Mouse (Mus musculus) natural killer cell, adult 2 months (primary cell): ENCODE measurements around the gene Ppp2r5b.

Experiments used
- DNase-seq, 2 experiments: peaks; one replicate each; pipeline ENCODE4 v3.0.0; 2022; ENCODE audit warnings: low spot score in 2 of 2

Ppp2r5b gene

DNA sequence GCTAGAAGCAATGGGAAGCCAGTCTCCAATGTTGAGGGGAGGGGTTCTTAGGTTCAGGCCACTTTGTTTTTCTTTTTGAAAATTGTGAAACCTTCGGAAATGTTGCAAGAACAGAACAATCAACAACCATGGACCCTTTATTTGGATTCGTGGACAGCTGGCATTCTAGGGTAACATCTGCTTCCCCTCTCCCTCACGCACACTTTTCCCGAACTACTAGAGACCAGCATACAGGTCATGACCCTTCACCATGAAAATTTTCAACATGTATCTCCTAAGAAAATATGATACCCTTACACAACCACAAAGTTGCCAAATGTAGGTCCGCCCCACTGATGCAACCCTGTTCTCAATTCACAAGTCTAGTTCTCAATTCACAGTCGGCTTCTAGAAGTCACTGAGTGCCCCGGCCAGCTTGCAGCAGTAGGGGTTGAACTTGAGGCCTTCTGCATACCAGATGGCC is 33.0 kb upstream of the Ppp2r5b start:
- DNase-seq: no peak

DNA sequence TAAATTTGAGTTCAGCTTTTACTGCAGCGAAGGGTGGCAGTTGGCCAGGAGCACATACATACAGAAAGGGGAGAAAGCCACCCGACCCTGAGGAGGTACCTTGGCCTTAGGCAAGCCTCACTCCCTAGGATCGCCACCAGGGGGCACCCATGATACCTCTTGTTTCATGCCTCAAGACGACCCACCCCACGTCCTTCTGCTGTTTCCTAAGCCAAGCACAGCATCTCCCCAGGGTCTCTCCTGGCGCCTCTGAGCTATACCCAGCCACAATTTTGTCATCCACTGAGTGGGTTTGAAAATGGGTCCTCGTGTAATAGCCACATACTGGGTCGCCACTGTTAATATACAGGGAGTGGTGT is 32.5 kb upstream of the Ppp2r5b start:
- DNase-seq: peak; percentile 80 to 89

DNA sequence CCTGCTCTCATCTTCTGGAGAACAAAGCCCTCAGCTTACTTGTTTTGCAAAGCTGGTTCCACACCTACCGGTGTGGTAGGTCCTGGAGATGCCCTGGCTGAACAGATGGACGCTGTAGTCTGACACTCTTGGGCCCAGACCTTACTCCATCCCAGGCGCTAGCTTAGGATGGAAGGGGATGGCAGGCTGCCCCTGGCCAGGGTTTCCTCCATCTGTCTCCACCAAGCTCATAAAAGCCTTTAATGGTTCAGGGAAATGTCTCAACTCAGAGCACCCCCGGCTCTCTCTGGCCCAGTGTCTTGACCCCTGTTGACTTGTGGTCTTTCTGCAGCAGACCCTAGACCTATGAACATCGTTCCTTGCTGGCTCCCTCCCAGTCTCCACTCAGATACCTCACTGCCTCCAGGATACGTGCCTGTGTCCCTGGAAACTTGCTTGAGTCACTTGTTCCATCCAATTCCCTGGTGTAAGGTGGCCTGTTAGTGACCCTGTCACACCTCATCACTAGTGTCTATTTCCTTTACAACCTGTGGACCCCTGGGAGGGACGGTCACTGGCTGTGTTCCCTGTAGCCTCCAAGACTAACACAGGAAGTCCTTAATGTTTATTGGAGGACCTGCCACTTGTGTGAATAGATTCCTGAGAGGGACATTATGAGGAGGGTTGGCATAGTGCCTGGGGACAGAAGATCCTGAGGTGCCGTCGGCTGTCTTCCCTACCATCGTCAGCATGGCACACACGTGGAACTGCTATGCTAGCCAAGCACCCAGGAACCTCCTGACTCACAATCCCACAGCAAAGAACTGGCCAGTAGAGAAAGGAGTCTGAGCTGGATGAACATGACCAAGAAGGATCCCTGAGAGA is 31.9 kb upstream of the Ppp2r5b start:
- no peak for DNase-seq

DNA sequence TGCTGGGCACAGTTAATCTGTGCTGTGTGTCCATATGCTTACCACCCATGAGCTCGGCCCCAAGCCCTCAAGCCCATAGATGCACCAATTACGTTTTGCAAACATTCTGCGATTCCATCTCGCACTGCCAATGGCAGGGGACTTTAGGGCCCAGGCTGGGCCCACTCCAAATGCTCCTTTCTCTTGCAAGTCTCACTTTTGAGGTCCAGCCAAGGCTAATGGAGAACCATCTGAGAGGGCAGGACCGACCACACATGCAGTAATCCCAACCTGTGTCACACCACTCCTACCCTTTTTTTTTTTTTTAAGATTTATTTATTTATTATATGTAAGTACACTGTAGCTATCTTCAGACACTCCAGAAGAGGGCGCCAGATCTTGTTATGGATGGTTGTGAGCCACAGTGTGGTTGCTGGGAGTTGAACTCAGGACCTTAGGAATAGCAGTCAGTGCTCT is 30.1 kb upstream of the Ppp2r5b start:
- no peak for DNase-seq

DNA sequence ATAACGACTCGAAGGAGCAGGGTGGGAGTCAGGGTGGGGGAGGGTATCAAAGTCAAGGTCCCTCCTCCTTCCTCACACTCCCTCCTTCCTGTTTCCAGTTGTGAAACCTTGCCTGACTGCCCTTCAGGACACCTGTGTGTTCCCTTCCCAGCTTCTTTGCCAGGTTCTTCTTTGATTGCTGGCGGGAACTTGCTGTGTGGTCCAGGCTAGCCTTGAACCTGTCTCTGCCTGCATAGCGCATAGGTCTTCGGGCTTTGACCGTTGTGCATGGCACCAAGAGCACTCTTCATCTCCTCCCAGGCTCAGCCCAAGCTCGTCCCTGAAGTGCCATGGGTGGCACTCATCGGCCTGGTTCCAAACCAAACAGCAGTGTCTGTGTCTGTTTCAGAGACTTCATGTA is 29.3 kb upstream of the Ppp2r5b start:
- DNase-seq: no peak

DNA sequence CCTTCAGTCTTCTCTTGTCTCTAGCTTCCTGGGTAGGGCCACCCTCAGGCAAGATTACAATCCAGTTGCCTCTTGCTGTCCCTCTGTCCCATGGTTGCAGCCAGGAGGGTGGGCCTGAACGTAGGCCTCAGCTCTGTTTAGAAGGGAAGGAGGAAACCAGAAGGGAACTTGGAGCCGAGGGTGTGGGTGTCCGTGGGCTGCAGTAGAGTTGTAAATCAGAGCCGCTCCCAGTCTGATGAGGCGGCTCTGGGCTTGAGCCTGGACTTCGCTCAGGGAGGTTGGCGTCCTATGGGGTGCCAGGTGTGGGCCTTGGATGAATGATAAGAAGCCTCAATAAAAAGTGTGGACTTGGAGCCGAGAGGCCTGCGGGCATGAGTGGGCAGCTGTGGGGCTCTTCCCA is 28.5 kb upstream of the Ppp2r5b start:
- DNase-seq: no peak

- DNase-seq: no peak
Observed at GRCm38 (mm10) chr19:6262839-6263433, 27.3 kb upstream of the Ppp2r5b start.

- DNase-seq: peak; percentile 69 to 79
Observed at GRCm38 (mm10) chr19:6262222-6262621, 26.6 kb upstream of the Ppp2r5b start.

- DNase-seq: no peak
Observed at GRCm38 (mm10) chr19:6261379-6261778, 25.7 kb upstream of the Ppp2r5b start.

GRCm38 (mm10) chr19:6260946-6261345 is 25.3 kb upstream of the Ppp2r5b start:
- DNase-seq: no peak

DNA sequence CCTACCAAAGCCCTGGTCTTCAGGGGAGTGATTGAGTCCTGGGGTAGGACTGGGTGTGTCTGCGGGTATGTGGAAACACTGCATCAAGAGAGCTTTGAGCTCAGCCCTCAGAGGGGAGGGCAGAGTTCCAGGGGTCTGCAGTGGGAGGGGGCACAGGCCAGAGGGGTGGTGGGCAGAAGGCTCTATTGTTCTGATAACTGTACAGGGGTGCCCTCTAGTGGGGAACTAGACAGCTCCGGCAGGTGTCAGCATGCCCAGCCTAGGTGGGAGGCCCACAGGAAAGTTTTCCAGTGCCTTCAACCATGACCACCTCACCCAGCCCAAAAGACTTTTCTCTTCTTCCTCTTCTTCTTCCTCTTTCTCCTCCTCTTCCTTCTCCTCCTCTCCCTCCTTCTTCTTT is 24.8 kb upstream of the Ppp2r5b start:
- DNase-seq: peak in 1 of 2 experiments; percentile 41

DNA sequence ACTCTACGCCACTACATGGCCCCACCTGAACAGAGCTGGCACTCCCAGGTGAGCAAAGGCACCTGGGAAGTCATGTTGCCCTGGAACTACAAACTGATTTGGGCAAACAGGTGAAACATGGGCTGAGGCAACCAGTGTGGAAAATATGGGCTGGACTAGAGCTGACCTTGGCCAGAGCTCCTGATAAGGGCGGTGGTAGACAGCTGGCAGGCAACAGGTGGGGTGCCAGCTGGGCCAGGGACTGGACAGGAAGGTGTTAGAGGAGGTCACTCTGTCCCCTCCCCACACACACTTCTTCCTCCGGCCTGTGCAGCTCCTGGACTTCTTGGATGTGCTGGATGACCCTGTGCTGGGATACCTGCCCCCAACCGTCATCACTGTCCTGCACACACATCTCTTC is 17.3 kb upstream of the Ppp2r5b start:
- no peak for DNase-seq

GRCm38 (mm10) chr19:6247526-6248300 is 12.0 kb upstream of the Ppp2r5b start:
- no peak for DNase-seq

DNA sequence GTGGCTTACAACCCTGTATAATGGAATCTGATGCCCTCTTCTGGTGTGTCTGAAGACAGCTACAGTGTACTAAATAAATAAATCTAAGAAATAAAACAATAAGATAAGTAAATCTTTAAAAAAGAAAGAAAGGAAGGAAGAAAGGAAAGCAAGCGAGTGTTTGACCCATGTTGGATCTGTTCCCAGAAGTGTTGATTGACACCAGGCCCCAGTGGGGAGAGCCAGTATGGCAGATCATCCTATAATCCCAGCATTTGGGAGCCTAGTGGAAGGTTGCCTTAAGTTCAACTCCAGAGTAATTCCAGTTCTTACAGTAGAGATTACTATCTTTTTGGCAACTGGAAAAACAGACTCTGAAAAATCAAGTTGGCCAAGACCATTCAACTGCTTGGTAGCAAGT is 10.1 kb upstream of the Ppp2r5b start:
- DNase-seq: no peak

GRCm38 (mm10) chr19:6243226-6243625 is 7.6 kb upstream of the Ppp2r5b start:
- no peak for DNase-seq

- DNase-seq: peak; percentile 83 to 85
Observed at GRCm38 (mm10) chr19:6242281-6242680, 6.6 kb upstream of the Ppp2r5b start.

GRCm38 (mm10) chr19:6241274-6242107 is 5.8 kb upstream of the Ppp2r5b start, which contains the start of gene Atg2a:
Atg2a (plus strand) TSS chr19:6241668.
- DNase-seq: peak; percentile 98 to 99

DNA sequence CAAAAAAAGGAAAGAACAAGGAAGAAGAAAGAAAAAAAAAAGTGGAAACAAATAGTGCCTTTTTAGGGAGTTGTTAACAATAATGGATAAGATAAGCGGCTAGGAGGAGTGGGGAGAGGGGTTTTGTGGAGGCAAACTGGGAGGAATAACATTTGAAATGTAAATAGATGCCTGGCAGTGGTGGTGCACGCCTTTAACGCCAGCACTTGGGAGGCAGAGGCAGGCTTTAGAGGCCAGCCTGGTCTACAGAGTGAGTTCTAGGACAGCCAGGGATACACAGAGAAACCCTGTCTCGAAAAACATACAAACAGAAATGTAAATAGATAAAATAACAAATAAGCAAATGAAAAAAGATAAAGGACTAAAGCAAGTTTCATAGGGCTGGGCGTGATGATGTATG is 5.1 kb upstream of the Ppp2r5b start:
- DNase-seq: no peak

- no peak for DNase-seq
Observed at GRCm38 (mm10) chr19:6240136-6240535, 4.5 kb upstream of the Ppp2r5b start.

- no peak for DNase-seq
Observed at GRCm38 (mm10) chr19:6238740-6239139, 3.1 kb upstream of the Ppp2r5b start.

DNA sequence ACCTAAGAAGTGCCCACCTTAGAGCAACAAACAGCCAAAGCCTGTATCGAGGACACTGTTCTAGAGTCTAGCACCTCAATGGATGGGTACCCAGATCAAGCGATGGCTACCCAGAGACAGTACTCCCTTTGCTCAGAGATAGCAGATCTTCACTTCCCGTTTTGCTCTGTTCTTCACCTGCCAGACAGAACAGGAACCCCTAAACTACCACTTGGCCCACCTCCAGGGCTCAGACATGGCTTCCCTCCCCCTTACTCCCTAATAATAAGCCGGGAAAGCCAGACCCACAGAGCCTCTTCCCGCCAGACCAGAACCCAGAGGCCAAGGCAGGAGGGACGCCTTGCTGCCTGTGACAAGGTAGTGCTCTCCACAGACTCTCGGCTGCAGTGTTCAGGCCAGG is 1.2 kb upstream of the Ppp2r5b start:
- no peak for DNase-seq
